Mouse (Mus musculus) embryonic facial prominence, embryonic 15.5 days (tissue): Measurements from ENCODE around the gene Gabbr2. TPM values are rescaled to one million over a fixed set of nuclear protein-coding genes. Genes with fewer than 3 reads are reported as not detected.

Source experiments
- ATAC-seq: fragments of 200-750 bp; cut with Nextera tagmentation; 2 replicates; pipeline ENCODE4 v1.8.0; 2017; ENCODE audit warnings: low read depth, moderate TSS enrichment; ENCODE audit not compliant: insufficient number of reproducible peaks, low FRiP score, low TSS enrichment
- H3K27ac ChIP-seq: fragments of 300-500 bp; sonication (generic); replicated peaks from 2 replicates; pipeline ENCODE4 v1.5.1; 2015; ENCODE audit warnings: mild to moderate bottlenecking, inconsistent platforms
- H3K27me3 ChIP-seq: fragments of 300-500 bp; sonication (generic); 2 replicates; pipeline ENCODE4 v1.6.1; 2015; ENCODE audit warnings: inconsistent platforms
- H3K36me3 ChIP-seq: fragments of 300-500 bp; sonication (generic); 2 replicates; pipeline ENCODE4 v1.6.1; 2015; ENCODE audit warnings: mild to moderate bottlenecking, inconsistent platforms
- H3K4me1 ChIP-seq: fragments of 300-500 bp; sonication (generic); 2 replicates; pipeline ENCODE4 v1.6.1; 2015; ENCODE audit warnings: inconsistent platforms
- H3K4me2 ChIP-seq: fragments of 300-500 bp; sonication (generic); replicated peaks from 2 replicates; pipeline ENCODE4 v1.6.1; 2015; ENCODE audit warnings: mild to moderate bottlenecking, inconsistent platforms
- H3K4me3 ChIP-seq: fragments of 300-500 bp; sonication (generic); replicated peaks from 2 replicates; pipeline ENCODE4 v1.5.1; 2015; ENCODE audit warnings: mild to moderate bottlenecking, inconsistent platforms
- H3K9ac ChIP-seq: fragments of 300-500 bp; sonication (generic); 2 replicates; pipeline ENCODE4 v1.6.1; 2015; ENCODE audit warnings: inconsistent platforms
- H3K9me3 ChIP-seq: fragments of 300-500 bp; sonication (generic); replicated peaks from 2 replicates; pipeline ENCODE4 v1.6.1; 2016; ENCODE audit warnings: inconsistent platforms
- WGBS: fragments of 180-500 bp; shearing (Covaris S2); methylation state at CpG from one replicate; pipeline ENCODE4 v1.1.7; 2015; 5-methylcytosine and 5-hydroxymethylcytosine counted together
- polyA plus RNA-seq: library from polyadenylated mRNA; unstranded; fragments of >200 nt; fragmentation: Nextera tagmentation; extraction: Ambion mirVana; gene quantifications from 2 replicates; pipeline ENCODE4 v1.2.1, GENCODE M21; 2015

Gene Gabbr2
- polyA plus RNA-seq, 1 experiment from 2014 or later, result 0.27 TPM

DNA sequence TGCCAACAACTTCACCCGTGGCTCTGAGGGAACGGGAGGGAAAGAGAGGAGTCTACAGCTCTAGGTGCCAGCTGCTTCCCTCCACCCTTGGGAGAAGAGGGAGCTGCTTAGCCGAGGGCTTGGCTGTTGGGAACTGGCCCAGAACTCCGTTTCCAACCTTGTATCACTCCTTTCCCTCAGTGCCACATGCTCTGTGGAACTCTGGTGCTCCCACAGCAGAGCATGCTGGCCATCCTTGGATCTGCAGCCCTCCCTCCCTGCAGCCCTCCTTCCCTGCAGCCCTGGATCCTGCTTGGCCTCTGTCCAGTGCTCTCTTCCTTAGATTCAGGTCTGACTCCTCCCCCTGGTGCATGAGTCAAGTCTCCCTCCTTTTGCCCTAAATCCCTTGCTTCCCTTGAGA, 176.7 kb downstream of the Gabbr2 start:
- 72% methylated on average over 4 of the region's 4 CpGs for WGBS
- H3K4me3 ChIP-seq, result no peak overlapping the region
- no peak overlapping the region for H3K4me2 ChIP-seq
- H3K36me3 ChIP-seq, result no peaks in the 10 kb centered on the region
- no peaks in the 10 kb centered on the region for H3K9me3 ChIP-seq
- no peaks in the 10 kb centered on the region for H3K27me3 ChIP-seq
- no peak overlapping the region for H3K9ac ChIP-seq
- no peak for ATAC-seq
- H3K27ac ChIP-seq, result no peak overlapping the region
- H3K4me1 ChIP-seq, result no peaks in the 10 kb centered on the region

DNA sequence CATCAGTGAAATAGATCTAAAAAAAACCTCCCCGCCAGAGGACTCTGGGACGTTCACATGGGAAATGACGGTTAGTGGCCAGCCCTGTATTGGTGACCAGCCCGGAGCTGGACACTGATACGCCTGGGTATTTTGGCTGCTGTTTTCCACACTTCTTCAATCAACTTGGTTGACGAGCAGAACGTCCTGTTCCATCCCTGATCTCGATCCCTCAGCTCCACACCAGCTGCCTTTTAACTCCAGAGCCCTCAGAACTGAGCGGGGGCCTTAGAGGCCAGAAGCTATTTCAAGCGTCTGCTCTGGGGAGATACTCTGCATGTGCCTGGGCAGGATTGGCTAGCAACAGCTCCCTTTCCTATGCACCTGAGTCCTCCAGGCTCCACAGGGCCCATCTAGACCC, 177.4 kb downstream of the Gabbr2 start:
- Histone ChIP-seq H3K36me3 (no peaks in the 10 kb centered on the region), H3K4me1 (no peaks in the 10 kb centered on the region), H3K9ac (no peak overlapping the region), H3K9me3 (no peaks in the 10 kb centered on the region), H3K4me3 (no peak overlapping the region), H3K27ac (no peak overlapping the region), H3K27me3 (no peaks in the 10 kb centered on the region), H3K4me2 (no peak overlapping the region)
- ATAC-seq, result no peak
- 70% methylated on average over 10 of the region's 10 CpGs for WGBS

DNA sequence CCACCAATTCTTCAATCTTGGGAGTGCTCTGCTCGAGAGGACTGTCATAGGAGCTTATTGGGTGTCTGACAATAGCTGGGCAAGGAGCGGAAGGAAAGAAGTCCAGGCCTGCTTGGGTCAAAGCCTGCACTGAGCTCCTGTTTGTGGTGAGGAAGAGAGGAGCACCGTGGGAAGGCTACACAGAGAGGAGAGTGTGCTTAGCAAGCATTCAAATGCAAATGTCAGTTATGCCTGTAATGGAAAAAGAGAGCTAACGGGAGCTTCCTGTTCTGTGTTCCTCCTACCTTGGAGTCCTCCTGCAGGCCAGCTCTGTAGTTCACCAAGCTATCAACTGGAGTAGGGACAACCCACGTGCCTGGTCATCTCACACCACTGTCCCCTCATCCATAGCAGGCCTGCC, 180.5 kb downstream of the Gabbr2 start:
- Histone ChIP-seq H3K9ac (no peak overlapping the region), H3K4me1 (no peaks in the 10 kb centered on the region), H3K4me3 (no peak overlapping the region), H3K27me3 (no peaks in the 10 kb centered on the region), H3K36me3 (no peaks in the 10 kb centered on the region), H3K9me3 (no peaks in the 10 kb centered on the region), H3K27ac (no peak overlapping the region), H3K4me2 (no peak overlapping the region)
- 63% methylated on average over 5 of the region's 5 CpGs for WGBS
- no peak for ATAC-seq

DNA sequence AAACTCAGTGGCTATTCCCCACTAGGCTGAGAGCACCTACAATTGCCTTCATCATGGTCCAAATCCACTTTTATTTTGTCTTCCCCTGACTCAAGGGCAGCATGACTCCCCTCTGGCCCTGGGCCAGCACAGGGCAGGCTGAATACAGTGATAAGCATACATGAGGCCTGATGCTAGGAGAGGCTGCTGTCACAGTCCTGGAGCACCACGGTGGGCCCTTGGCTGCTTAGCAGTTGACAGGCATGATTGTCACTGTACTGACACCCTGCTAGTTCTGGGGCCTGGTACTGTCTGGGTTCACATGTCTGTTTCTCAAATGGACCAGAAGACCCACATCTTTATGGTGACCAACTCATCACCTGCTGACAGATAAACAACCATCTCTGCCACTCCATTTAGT, 184.8 kb downstream of the Gabbr2 start:
- whole genome bisulfite sequencing, result 83% methylated on average over 1 of the region's 1 CpGs
- Histone ChIP-seq H3K27me3 (no peaks in the 10 kb centered on the region), H3K4me3 (no peak overlapping the region), H3K27ac (no peak overlapping the region), H3K36me3 (no peaks in the 10 kb centered on the region), H3K4me1 (no peaks in the 10 kb centered on the region), H3K9me3 (no peaks in the 10 kb centered on the region), H3K4me2 (no peak overlapping the region), H3K9ac (no peak overlapping the region)
- no peak for ATAC-seq

DNA sequence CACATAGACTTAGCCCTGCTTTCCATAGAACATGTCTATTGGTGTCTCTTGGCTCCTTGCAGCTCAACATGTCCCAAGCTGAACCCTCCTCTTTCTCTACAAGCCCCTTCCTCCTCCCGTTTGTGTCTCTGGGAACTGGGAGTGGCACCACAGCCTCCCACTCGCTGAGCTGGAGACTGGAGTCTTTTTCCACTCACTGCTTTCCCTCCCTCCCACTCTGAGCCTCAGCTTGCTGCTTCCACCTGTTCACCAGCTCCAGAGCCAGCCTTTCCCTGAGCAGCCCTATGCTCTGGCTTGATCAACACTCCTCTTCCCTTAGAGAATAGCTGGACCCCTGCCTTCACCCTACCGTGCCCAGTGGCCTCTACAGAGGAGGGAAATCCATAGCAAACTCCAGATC, 185.8 kb downstream of the Gabbr2 start:
- WGBS, result 57% methylated on average over 3 of the region's 3 CpGs
- Histone ChIP-seq H3K27me3 (no peaks in the 10 kb centered on the region), H3K4me1 (no peaks in the 10 kb centered on the region), H3K36me3 (no peaks in the 10 kb centered on the region), H3K27ac (no peak overlapping the region), H3K4me3 (no peak overlapping the region), H3K4me2 (no peak overlapping the region), H3K9me3 (no peaks in the 10 kb centered on the region), H3K9ac (no peak overlapping the region)
- no peak for ATAC-seq

DNA sequence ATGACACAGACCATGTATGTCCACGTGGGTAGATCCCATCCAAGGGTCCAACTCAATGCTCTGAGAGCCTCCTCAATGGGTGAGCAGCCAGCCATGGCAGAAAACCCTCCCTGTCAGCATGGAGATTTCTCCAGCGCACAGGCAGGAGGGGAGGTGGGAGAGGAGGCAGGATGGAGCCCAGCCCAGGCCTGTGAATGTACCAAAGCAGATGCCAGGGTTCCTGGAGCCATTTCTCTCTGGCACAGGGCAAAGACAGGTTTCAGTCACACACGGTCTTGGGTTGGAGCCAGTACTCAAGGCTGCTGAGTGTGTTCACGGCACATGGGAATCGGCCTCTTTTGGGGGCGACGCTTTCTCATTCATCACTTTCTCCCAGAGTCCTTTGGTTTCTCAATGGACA, 189.3 kb downstream of the Gabbr2 start:
- 83% methylated on average over 7 of the region's 7 CpGs for WGBS

DNA sequence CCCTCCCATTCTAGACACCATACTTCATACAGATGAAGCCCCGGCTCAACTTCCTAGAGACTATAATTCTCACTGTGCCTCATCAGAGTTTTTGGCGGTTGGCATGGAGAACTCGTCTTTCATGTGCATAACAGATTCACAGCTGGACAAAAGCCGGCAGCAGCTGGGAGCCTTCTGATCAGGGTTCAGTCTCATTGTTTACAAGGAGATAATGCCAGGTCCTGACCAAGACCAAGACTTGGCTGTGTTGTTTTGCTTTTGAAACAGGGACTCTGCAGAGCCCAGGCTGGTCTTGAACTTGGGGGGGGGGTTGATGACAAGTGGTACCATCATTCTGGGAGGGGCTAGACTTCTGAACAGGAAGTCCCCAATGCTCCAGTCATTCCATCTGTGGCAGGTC, 191.8 kb downstream of the Gabbr2 start:
- H3K27me3 ChIP-seq, result no peaks in the 10 kb centered on the region
- H3K4me3 ChIP-seq, result no peak overlapping the region
- H3K4me2 ChIP-seq, result no peak overlapping the region
- no peak for ATAC-seq
- no peak overlapping the region for H3K9ac ChIP-seq
- no peak overlapping the region for H3K27ac ChIP-seq
- H3K36me3 ChIP-seq, result no peaks in the 10 kb centered on the region
- H3K9me3 ChIP-seq, result no peaks in the 10 kb centered on the region
- no peaks in the 10 kb centered on the region for H3K4me1 ChIP-seq
- 50% methylated on average over 4 of the region's 4 CpGs for WGBS

More for the DNA sequence above, 189.3 kb downstream of the Gabbr2 start:
- no peak overlapping the region for H3K27ac ChIP-seq
- no peak for ATAC-seq
- H3K9ac ChIP-seq, result no peak overlapping the region
- no peaks in the 10 kb centered on the region for H3K4me1 ChIP-seq
- H3K36me3 ChIP-seq, result no peaks in the 10 kb centered on the region
- H3K27me3 ChIP-seq, result no peaks in the 10 kb centered on the region
- H3K4me2 ChIP-seq, result no peak overlapping the region
- H3K9me3 ChIP-seq, result no peaks in the 10 kb centered on the region
- H3K4me3 ChIP-seq, result no peak overlapping the region

DNA sequence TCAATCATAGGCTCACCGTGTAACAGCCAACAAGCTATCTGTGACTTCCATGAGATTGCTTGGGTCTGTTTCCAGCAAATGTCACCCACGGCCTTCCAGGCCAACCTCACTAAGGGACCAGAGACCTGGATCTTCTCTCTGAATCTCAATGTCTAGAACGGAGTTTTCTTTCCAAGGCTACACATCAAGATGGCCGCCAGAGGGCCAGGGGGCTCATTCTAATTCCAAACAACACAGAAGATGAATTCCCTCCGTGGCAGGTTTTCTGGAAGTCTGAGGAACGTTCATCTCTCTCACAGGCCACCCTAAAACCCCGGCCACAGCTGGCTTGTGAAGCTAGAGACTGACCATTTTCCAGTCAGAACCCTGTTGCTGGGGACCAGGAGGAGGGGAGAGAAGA, 196.0 kb downstream of the Gabbr2 start:
- WGBS, result 54% methylated on average over 7 of the region's 7 CpGs
- no peaks in the 10 kb centered on the region for H3K9me3 ChIP-seq
- ATAC-seq, result no peak
- H3K9ac ChIP-seq, result no peak overlapping the region
- no peaks in the 10 kb centered on the region for H3K27me3 ChIP-seq
- no peak overlapping the region for H3K4me2 ChIP-seq
- H3K4me1 ChIP-seq, result no peaks in the 10 kb centered on the region
- no peaks in the 10 kb centered on the region for H3K36me3 ChIP-seq
- H3K27ac ChIP-seq, result no peak overlapping the region
- H3K4me3 ChIP-seq, result no peak overlapping the region

DNA sequence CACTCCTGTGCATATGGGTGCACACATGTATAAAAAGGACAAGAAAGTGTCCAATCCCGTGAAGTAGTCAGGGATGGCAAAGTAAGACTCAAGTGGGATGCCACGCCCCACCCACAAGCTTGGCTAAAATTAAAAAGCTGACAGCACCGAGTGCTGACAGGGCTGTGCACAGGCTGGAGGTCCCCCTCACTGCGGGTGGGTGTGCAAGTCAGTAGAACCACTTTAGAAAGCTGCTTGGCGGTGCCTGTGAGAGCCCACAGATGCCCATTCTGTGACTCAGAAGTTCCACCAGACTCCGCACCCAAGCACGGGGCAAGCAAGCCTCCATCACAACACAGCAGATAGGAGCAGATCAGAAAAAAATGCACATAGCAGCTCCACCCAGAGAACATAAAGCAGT, 197.1 kb downstream of the Gabbr2 start:
- Histone ChIP-seq H3K4me2 (no peak overlapping the region), H3K9me3 (no peaks in the 10 kb centered on the region), H3K27ac (no peak overlapping the region), H3K4me3 (no peak overlapping the region), H3K36me3 (no peaks in the 10 kb centered on the region), H3K27me3 (no peaks in the 10 kb centered on the region), H3K9ac (no peak overlapping the region), H3K4me1 (no peaks in the 10 kb centered on the region)
- no peak for ATAC-seq
- WGBS, result 69% methylated on average over 7 of the region's 7 CpGs

DNA sequence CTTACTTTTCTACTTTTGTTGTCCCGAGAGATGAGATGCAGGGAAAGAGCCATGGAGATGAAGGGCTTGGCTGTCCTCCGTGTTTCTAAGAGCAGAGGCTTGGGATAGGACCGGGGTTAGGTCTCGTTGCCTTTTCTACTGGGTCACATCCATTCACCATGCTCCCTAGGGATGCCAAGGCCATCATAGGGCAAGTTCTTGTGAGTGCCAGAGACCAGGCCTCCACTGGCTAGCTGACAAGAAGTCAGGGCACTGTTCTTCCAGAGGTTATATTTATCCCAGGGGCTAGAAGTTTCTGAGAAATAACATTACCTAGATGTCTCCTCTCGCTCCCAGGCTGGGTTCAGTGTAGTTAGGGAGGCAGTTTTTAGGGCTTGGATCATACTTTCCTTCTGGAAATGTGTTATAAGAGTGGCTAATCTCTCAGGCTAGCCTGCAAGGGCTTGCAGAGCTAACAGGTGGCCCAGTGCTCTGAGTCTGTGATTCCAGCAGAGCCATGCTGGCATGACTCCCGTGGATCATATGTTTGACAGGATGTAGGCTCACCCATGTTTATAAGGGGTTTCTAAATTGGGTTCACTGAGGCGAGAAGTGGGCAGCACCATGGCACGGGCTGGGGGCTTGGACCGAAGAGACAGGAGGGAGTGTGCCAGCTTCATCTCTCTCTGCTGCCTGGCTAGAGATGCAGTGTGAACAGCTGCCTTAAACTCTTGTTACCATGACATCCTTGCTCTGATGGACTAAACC, 199.2 kb downstream of the Gabbr2 start:
- WGBS, result 79% methylated on average over 9 of the region's 9 CpGs

DNA sequence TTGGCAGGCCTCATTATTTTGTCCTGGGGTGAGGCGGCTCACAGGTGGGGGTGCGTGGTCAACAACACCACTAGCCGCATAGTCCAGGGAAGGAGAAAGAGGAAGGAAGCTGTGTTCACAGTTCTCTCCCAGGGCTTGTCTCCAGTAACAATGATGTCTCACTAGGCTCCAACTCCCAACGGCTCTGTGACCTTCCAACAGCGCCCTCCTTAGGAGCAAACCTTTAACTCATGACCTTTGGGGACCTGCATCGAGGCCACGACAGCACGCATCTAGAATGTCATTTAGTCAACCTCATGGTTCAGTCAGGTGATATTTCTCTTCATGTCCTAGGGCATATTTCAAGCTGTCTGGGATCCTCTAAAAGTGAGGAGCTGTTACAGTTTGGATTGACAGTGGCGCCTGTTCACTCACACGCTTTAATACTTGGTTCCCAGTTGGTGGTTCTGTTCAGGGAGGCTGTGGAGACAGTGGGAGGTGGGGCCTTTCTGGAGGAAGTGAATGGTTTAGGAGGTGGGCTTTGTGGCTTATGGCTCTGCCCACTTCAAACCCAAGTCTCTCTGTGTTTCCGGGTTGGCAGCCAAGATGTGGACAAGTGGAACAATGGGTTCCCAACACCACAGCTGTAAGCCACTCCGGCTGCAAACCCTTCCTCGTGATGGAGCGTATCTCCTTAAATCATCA, 200.3 kb downstream of the Gabbr2 start:
- H3K36me3 ChIP-seq, result no peaks in the 10 kb centered on the region
- no peaks in the 10 kb centered on the region for H3K4me1 ChIP-seq
- no peak overlapping the region for H3K4me3 ChIP-seq
- no peaks in the 10 kb centered on the region for H3K9me3 ChIP-seq
- no peak overlapping the region for H3K27ac ChIP-seq
- 73% methylated on average over 14 of the region's 14 CpGs for WGBS
- H3K9ac ChIP-seq, result no peak overlapping the region
- no peak overlapping the region for H3K4me2 ChIP-seq
- no peak for ATAC-seq
- H3K27me3 ChIP-seq, result no peaks in the 10 kb centered on the region

More for the DNA sequence above, 199.2 kb downstream of the Gabbr2 start:
- H3K36me3 ChIP-seq, result no peaks in the 10 kb centered on the region
- no peak overlapping the region for H3K9ac ChIP-seq
- no peaks in the 10 kb centered on the region for H3K9me3 ChIP-seq
- H3K4me3 ChIP-seq, result no peak overlapping the region
- H3K4me2 ChIP-seq, result no peak overlapping the region
- no peaks in the 10 kb centered on the region for H3K4me1 ChIP-seq
- ATAC-seq, result no peak
- H3K27ac ChIP-seq, result no peak overlapping the region
- no peaks in the 10 kb centered on the region for H3K27me3 ChIP-seq
